Mouse (Mus musculus): ENCODE results near the gene Ciita.

Ciita gene

DNA sequence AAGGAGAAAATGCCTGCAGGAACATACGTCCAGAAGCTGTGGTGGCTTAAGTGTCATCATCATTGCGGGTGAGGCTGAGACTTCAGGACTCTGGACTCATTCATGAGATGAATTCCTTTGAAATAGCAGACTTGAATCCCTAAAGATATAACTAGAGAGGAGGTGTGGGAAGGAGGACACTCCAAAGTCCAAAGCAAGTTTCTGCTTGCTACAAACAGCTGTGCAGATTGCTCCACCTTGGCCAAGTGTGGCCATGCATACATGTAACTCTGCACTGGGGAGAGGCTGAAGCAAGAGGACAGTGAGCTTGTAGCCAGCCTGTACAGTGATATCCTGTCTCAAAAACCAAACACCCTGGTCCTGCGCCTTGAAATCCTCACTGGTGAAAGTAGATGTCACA is 7.9 kb upstream of the Ciita start:
- no peak for DNase-seq (ENCODE audit: low spot score)

DNA sequence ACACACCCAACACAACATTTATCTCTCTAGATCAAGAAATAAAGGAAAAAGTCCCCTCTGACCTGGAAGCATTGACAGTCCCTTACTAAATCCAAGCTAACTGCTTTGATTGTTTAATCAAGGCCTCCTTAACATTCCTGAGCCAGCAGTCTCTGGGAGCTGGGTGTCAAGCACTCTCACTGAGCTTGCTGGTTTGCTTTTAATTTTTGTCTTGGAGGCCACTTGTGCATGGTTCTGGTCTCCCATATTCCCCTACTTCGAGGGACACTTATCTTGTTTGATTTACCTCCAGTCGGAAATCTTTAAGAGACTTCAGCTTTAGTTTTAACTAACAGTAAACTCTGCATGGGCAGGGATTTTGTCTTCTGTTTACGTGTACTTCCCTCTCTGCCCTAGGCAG is 4.9 kb upstream of the Ciita start:
- DNase-seq (ENCODE audit: low spot score), result no peak

- no peak for DNase-seq (ENCODE audit: low spot score)
Measured at GRCm38 (mm10) chr16:10475919-10476318, 3.9 kb upstream of the Ciita start.

DNA sequence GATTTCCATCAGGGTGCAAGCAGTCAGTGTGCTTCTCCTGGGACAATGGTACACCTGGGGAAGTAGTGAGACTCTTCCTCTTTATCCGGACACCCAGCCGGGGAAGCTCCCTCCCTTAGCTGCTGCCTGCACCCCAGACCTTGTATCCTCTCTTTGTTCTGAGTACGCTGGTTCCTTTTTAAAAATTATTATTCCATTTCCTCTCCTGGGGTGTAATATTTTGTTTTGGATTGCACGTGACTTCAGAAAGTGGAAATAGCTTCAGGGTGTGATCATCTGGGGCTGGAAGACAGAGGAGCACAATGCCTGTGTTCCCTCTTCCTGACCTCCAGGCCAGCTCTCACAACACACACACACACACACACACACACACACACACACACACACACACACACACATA is 2.5 kb downstream of the Ciita start:
- DNase-seq (ENCODE audit: low spot score), result no peak

DNA sequence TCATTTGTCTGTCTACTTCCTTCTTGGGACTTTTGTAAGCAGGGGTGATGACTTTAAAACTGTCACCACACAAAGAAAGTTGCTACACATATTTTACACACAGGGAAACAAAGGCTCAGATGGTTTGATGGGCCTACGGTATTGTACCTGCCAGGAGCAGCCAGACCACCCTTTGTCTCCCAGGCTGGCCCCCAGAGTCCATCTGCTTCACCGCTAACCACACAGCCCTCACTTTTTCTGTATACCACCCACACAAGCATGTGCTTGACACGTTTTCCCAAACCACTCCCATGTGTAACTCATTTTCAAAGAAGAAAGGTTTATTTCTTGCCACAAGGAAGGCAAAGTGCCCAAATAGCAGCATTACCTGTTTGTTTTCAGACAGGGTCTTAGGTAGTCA is 7.1 kb downstream of the Ciita start:
- DNase-seq (ENCODE audit: low spot score), result no peak

- DNase-seq (ENCODE audit: low spot score), result no peak
Measured at GRCm38 (mm10) chr16:10487895-10488493, 8.1 kb downstream of the Ciita start.

DNA sequence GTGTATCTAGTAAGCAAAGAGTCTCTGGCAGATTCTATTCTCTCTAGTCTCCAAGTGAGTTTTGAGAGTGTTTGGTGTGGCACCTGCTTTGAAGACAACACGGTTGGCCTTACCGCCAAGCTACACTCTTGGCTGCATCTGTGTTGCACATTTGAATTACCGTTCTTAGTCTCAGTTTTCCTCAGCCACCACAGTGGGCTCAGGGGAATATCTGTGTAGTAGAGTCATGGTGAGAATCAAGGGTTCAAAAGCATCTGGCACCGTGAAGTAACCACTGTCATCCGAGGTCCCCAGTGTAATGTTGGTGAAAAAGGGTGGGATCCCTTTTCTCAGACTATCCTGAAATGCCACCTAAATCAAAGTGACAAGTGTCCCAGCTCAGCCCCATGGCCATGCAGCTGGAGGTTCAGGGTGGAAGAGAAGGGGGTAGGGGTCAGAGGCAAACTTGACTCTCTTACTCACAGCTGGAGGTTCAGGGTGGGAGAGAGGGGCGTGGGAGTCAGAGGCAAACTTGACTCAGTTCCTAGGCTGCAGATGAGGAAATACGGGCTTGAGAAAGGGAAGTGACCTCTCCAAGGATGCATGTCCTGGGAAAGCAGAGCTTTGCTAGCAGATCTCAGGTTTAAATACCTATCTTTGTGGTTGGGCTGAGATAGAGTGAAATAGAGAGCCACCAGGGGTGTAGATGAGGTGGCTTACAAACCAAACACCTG is 9.1 kb downstream of the Ciita start:
- no peak for DNase-seq (ENCODE audit: low spot score)

- DNase-seq (ENCODE audit: low spot score), result no peak
Measured at GRCm38 (mm10) chr16:10489483-10489882, 9.6 kb downstream of the Ciita start.

- DNase-seq (ENCODE audit: low spot score), result no peak
Measured at GRCm38 (mm10) chr16:10489904-10490457, 10.1 kb downstream of the Ciita start.

- no peak for DNase-seq (ENCODE audit: low spot score)
Measured at GRCm38 (mm10) chr16:10490503-10491150, 10.8 kb downstream of the Ciita start.

DNA sequence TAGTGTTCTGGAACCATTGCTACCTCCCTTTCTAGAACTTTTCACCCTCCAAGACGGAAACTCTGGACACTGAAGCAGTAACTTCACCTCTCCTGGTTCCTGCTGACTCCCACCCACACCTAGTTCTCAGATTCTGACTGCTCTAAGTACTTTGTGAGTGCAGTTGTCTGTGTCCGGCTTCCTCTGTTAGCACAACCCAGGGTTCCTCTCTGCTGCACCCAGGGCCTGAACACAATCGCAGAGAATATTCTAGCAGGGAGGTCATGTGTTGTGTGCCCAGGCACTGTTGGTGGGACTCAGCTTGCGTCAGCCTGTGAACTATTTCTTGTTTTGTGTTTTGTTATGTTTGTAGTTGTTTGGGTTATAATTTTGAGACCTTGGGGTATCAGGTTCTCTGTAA is 11.9 kb downstream of the Ciita start:
- no peak for DNase-seq (ENCODE audit: low spot score)

DNA sequence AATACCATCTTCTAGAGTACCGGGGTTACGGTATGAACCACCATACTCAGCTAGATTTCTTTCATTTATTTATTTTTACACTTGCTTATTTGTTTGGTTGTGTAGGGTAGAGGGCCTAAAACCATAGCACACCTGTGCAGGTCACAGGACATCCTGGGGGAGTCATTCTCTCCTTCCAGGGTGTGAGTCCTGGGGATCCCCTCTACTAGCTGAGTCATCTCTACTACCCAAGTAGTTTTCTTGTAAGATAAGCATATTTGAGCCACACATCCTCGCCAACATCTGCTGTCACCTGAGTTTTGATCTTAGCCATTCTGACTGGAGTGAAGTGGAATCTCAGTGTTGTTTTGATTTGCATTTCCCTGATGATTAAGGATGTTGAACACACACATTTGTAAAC is 12.7 kb downstream of the Ciita start:
- DNase-seq (ENCODE audit: low spot score), result no peak

GRCm38 (mm10) chr16:10495824-10496298 is 16.0 kb downstream of the Ciita start:
- DNase-seq (ENCODE audit: low spot score), result no peak

- no peak for DNase-seq (ENCODE audit: low spot score)
Measured at GRCm38 (mm10) chr16:10498096-10498602, 18.3 kb downstream of the Ciita start.

DNA sequence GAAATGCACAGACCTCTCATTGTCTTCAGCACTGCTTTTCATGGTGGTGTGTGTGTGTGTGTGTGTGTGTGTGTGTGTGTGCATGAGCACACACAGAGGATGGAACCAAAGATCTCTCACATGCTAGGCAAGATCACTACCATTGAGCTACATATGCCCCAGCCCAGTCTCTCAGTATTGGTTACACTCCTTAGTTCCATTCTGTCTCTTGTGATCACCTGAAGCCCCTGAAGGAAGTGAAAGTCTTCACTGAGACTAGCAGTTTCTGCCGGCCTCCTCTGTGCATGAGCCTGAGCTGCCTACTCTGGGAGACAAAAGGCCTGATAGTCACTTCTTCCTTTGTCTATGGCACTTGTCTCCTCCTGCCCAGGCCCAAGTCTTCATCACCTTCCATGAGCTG is 19.3 kb downstream of the Ciita start:
- no peak for DNase-seq (ENCODE audit: low spot score)

DNA sequence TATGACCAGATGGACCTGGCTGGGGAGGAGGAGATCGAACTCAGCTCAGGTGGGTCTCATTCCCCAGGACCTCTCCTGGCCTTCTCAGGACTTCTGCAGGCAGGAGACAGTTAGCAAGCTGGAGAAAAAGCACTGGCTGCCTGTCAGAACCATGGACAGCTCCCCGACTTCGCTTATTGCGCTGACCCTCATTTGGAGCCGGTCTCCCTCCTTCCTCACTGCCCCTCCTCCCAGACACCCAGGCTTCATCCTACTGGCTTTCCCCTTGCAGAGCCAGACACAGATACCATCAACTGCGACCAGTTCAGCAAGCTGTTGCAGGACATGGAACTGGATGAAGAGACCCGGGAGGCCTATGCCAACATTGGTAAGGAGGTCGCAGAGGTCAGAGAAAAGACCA is 22.0 kb downstream of the Ciita start:
- DNase-seq (ENCODE audit: low spot score), result peak; percentile 36

- DNase-seq (ENCODE audit: low spot score), result no peak
Measured at GRCm38 (mm10) chr16:10503058-10503457, 23.2 kb downstream of the Ciita start.

DNA sequence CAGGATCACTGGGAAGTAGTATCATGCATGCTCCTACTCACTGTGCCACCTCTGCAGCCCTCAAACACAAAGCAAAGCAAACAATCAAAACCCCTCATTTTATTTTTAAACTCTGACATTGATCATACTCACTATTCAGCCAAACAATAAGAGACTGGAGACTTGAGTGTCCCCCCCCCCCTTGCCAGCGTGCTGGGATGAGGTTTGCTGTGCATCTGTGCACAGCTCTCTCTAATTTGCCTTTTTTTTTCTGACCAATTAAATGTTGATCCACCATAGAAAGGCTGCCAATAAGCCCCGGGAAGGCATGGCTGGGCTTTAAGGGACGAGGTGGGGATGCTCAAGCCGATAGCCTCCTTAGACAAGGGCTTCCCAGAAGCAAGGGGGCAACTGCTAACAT is 27.6 kb downstream of the Ciita start:
- no peak for DNase-seq (ENCODE audit: low spot score)

DNA sequence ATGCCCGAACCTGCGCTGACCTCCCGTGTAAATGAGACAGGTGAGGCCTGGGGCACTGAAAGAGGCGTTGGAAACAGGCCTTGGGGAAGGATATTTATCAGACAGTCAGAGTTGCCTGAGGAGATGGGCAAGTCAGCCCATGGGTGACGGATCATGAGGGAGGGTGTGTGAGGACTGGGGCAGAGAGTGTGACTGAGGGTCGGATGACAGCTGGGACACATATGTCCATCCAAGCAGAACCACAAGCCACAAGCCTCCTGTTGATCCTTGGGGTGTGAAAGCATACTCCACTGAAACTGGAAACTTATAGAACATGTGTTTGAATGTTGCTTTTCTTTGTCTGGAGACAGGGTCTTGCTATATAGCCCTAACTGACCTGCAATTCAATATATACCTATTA is 28.8 kb downstream of the Ciita start:
- no peak for DNase-seq (ENCODE audit: low spot score)

- DNase-seq (ENCODE audit: low spot score), result no peak
Measured at GRCm38 (mm10) chr16:10510477-10511133, 30.7 kb downstream of the Ciita start.

DNA sequence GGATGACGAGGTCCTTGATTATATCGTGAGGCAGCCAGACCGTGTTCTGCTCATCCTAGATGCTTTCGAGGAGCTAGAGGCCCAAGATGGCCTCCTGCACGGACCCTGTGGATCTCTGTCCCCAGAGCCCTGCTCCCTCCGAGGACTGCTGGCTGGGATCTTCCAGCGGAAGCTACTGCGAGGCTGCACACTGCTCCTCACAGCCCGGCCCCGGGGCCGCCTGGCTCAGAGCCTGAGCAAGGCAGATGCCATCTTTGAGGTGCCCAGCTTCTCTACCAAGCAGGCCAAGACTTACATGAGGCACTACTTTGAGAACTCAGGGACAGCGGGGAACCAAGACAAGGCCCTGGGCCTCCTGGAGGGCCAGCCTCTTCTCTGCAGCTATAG is 31.3 kb downstream of the Ciita start:
- no peak for DNase-seq (ENCODE audit: low spot score)

- DNase-seq (ENCODE audit: low spot score), result no peak
Measured at GRCm38 (mm10) chr16:10515953-10516572, 36.2 kb downstream of the Ciita start.
